Mouse (Mus musculus): Measurements from ENCODE around the gene Arhgef1. TPM values are rescaled to one million over a fixed set of nuclear protein-coding genes. Genes with fewer than 3 reads are reported as not detected.

The Arhgef1 gene
- polyA plus RNA-seq, 1 experiment from 2014 or later: 91.2 TPM

DNA sequence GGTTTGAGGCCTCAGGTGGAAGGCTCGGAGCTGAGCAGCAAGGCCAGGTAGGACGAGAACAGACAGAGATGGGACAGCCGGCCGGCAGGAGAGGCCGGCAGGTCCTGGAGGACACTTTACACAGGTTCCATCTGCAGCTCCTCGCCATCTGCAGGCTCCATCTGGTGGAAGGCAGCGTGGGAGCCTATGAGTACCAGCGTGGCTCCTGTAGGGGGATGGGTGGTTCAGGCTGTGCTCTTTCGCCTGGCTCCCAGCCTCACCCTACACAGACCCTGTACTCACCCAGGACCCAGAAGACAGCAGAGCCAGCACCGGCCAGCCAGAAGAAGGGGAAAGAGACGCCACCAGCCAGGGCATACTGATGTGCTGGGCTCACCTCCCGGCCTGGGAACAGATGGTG is 67.1 kb downstream of the Arhgef1 start:
- H3K4me1 ChIP-seq (ENCODE audit: control insufficient read depth, insufficient read depth, low read length): 0 out of 2 replicates have a peak, but pooled peaks cover 7% of the 10 kb centered on the region
- no peak overlapping the region for H3K9ac ChIP-seq (ENCODE audit: low read depth, low read length)
- no peaks in the 10 kb centered on the region for H3K36me3 ChIP-seq (ENCODE audit: control insufficient read depth, insufficient read depth, low read length)
- no peaks in the 10 kb centered on the region for H3K27me3 ChIP-seq (ENCODE audit: control insufficient read depth, insufficient read depth, low read length)
- no peak overlapping the region for H3K4me2 ChIP-seq (replicated peaks; ENCODE audit: low read depth, low read length)
- H3K4me3 ChIP-seq (ENCODE audit: low read length): no peak overlapping the region
- H3K9me3 ChIP-seq (ENCODE audit: control insufficient read depth, low read length): no peaks in the 10 kb centered on the region
- WGBS: 78% methylated on average over 12 of the region's 12 CpGs
- no peak overlapping the region for H3K27ac ChIP-seq (ENCODE audit: low read depth, low read length)
- ATAC-seq (ENCODE audit: low FRiP score, low TSS enrichment): no peak

DNA sequence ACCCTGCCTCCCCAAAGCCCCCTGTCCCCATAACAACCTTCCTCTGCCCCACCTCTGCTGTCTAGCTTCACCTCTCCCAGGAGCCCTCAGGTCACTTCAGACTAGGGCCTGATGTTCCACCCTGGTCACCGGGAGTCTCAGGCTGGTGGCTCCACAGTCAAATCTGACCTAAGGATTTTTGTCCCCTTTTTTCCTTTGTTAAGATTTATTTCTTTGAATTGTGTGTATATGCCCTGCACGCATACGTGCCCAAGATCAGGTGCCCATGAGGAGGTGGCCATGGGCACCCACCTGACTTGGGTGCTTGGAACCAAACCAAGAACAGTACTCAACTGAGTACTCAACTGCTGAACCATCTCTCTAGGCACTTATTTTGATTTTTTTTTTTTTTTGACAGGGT is 67.6 kb downstream of the Arhgef1 start:
- Histone ChIP-seq H3K27ac (ENCODE audit: low read depth, low read length) (no peak overlapping the region), H3K9ac (ENCODE audit: low read depth, low read length) (no peak overlapping the region), H3K4me2 (replicated peaks; ENCODE audit: low read depth, low read length) (no peak overlapping the region), H3K4me3 (ENCODE audit: low read length) (no peak overlapping the region), H3K9me3 (ENCODE audit: control insufficient read depth, low read length) (no peaks in the 10 kb centered on the region), H3K36me3 (ENCODE audit: control insufficient read depth, insufficient read depth, low read length) (no peaks in the 10 kb centered on the region), H3K27me3 (ENCODE audit: control insufficient read depth, insufficient read depth, low read length) (no peaks in the 10 kb centered on the region), H3K4me1 (ENCODE audit: control insufficient read depth, insufficient read depth, low read length) (0 out of 2 replicates have a peak, but pooled peaks cover 7% of the 10 kb centered on the region)
- WGBS: 96% methylated on average over 3 of the region's 3 CpGs
- ATAC-seq (ENCODE audit: low FRiP score, low TSS enrichment): no peak

DNA sequence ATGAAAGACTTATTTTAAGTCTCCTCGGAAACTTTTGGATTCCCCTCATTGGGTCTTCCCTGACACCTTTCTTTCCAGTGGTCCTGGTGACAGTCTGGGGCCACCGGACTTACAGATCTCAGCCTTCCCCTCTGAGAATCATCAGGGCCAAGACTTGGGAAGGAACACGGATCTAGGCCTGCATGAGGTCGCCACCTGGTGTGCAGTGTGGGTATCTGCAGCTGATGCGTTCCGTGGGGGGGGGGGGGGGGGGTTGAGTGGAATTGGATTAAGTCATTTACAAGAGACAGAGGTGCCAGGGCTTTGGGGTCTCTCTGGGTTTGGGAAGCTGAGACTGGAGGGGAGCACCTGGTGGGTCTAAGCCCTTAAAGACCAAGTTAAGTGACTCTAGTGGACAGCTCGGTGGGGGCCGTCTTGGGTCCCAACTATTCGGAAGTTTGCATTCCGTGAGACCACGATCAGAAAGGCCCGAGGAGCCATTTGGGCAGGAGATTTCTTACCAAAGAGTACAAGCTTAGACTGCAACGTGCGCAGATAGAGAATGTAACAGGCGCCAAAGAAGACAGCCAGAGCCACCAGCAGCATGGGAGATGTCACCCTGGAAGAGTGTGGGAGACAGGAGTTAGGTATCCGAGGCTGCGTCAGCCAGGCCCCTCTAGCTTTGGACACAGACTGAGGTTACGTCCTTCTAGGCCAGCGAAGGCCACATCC is 68.7 kb downstream of the Arhgef1 start:
- ATAC-seq (ENCODE audit: low FRiP score, low TSS enrichment): 0 out of 2 replicates have a peak, but pooled peaks have one; percentile 5
- H3K9ac ChIP-seq (ENCODE audit: low read depth, low read length): 0 out of 2 replicates have a peak overlapping the region, but pooled peaks have one; percentile 12
- no peaks in the 10 kb centered on the region for H3K9me3 ChIP-seq (ENCODE audit: control insufficient read depth, low read length)
- H3K27me3 ChIP-seq (ENCODE audit: control insufficient read depth, insufficient read depth, low read length): no peaks in the 10 kb centered on the region
- no peaks in the 10 kb centered on the region for H3K36me3 ChIP-seq (ENCODE audit: control insufficient read depth, insufficient read depth, low read length)
- H3K4me1 ChIP-seq (ENCODE audit: control insufficient read depth, insufficient read depth, low read length): 0 out of 2 replicates have a peak, but pooled peaks cover 7% of the 10 kb centered on the region
- no peak overlapping the region for H3K27ac ChIP-seq (ENCODE audit: low read depth, low read length)
- WGBS: 10% methylated on average over 19 of the region's 19 CpGs
- H3K4me2 ChIP-seq (replicated peaks; ENCODE audit: low read depth, low read length): peak overlapping the region; percentile 72
- peak overlapping the region; percentile 69 for H3K4me3 ChIP-seq (ENCODE audit: low read length)

DNA sequence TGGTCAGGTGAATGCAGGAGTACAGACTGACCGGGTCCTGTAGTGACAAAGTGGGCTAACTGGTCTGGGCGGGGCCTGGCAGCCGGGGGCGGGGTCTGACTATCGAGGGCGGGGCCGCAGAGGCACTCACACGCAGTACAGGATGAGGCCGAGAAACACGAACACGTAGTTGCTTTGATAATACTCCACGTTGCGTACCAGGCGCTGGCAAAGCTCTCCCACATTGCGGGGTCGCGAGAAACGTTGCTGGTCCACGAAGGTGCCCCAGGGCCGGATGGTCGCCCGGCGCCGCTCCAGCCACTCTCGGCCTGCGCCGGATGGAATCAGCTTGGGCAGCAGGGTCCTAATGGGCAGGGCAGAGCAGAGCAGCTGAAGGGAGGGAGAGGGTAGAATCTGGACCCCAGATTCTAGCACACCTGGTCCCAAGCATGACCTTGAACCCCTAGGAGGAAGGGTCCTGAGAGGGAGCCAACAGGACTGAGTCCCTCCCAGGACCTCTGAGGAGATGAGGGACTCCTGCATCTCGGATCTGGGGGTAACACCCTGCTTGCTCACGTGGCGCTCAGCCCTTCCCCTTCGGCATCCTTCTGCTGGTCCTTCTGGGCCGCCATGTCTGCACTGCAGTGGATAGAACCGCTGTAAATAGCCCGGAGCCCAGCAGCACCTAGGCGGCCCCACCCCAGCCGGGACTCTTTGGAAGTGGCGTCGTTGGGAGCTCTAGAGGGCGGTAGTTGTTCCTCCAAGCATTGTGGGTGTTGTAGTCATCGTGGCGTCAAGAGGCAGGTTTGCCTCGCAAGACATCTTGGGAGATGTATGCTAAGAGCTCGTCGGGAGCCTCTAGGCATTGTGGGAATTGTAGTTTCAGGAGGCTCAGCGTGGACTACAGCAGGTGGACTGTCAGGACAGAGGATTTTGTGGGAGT is 69.5 kb downstream of the Arhgef1 start, which contains the start of gene Rabac1:
Gene Rabac1, minus strand, starts transcription at position 783 of the 922 bp plus-strand sequence.
- peak; percentile 90 for ATAC-seq (ENCODE audit: low FRiP score, low TSS enrichment)
- peak within 1 kb of the TSS; percentile 73; the same call in 1 of the 2 replicates for H3K27ac ChIP-seq (ENCODE audit: low read depth, low read length)
- peak within 1 kb of the TSS; percentile 72 for H3K4me2 ChIP-seq (replicated peaks; ENCODE audit: low read depth, low read length)
- H3K4me3 ChIP-seq (ENCODE audit: low read length): peak within 1 kb of the TSS; percentile 69
- no peaks in the 10 kb centered on the region for H3K27me3 ChIP-seq (ENCODE audit: control insufficient read depth, insufficient read depth, low read length)
- no peaks in the 10 kb centered on the region for H3K9me3 ChIP-seq (ENCODE audit: control insufficient read depth, low read length)
- peak within 1 kb of the TSS; percentile 70 for H3K9ac ChIP-seq (ENCODE audit: low read depth, low read length)
- 0 out of 2 replicates have a peak, but pooled peaks cover 7% of the 10 kb centered on the region for H3K4me1 ChIP-seq (ENCODE audit: control insufficient read depth, insufficient read depth, low read length)
- under 1% methylated on average over 45 of the region's 45 CpGs for WGBS
- H3K36me3 ChIP-seq (ENCODE audit: control insufficient read depth, insufficient read depth, low read length): no peaks in the 10 kb centered on the region

DNA sequence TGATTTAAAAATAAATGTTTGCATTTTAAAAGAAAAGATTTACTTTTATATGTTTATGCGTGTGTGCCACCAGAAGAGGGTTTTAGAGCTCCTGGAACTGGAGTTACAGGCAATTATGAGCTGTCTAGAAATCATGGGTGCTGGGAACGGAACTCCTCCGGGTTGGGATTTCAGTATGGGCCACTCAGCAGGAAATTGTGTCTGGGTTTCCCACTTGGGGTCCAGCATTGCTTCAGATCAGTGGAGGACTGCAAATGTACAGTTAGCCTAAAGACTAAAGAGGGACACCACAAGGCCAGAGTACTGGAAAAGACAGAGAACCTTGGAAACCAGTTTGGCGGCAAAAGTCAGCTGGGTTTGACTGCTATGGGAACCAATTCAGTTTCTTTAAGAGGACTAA is 70.5 kb downstream of the Arhgef1 start:
- no peaks in the 10 kb centered on the region for H3K9me3 ChIP-seq (ENCODE audit: control insufficient read depth, low read length)
- H3K9ac ChIP-seq (ENCODE audit: low read depth, low read length): no peak overlapping the region
- H3K4me3 ChIP-seq (ENCODE audit: low read length): no peak overlapping the region
- H3K4me1 ChIP-seq (ENCODE audit: control insufficient read depth, insufficient read depth, low read length): 0 out of 2 replicates have a peak, but pooled peaks cover 7% of the 10 kb centered on the region
- H3K36me3 ChIP-seq (ENCODE audit: control insufficient read depth, insufficient read depth, low read length): no peaks in the 10 kb centered on the region
- H3K27ac ChIP-seq (ENCODE audit: low read depth, low read length): no peak overlapping the region
- ATAC-seq (ENCODE audit: low FRiP score, low TSS enrichment): no peak
- no peaks in the 10 kb centered on the region for H3K27me3 ChIP-seq (ENCODE audit: control insufficient read depth, insufficient read depth, low read length)
- WGBS: 77% methylated on average over 4 of the region's 4 CpGs
- no peak overlapping the region; the same call in 1 of the 2 replicates for H3K4me2 ChIP-seq (replicated peaks; ENCODE audit: low read depth, low read length)

DNA sequence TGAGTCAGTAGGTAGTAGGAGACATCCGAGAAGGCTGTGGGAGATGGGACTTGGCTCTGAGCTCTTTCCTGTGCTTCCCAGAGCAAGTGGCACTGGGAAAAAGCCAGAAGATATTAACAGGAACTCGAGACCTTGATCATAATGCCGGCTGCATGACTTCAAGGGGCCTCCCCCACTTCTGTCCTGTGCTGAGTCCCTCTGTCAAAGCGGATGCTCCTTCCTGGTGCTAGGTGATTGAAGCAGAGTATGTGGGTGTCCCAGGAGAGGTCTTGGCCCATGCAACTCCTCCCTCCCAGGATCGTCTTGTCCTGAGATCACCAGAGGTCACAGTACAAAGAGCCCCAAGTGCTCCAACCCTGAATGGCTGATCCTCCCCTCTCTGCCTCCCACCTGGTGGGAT is 71.2 kb downstream of the Arhgef1 start:
- Histone ChIP-seq H3K36me3 (ENCODE audit: control insufficient read depth, insufficient read depth, low read length) (no peaks in the 10 kb centered on the region), H3K4me3 (ENCODE audit: low read length) (no peak overlapping the region), H3K9me3 (ENCODE audit: control insufficient read depth, low read length) (no peaks in the 10 kb centered on the region), H3K4me2 (replicated peaks; ENCODE audit: low read depth, low read length) (no peak overlapping the region), H3K9ac (ENCODE audit: low read depth, low read length) (no peak overlapping the region), H3K27me3 (ENCODE audit: control insufficient read depth, insufficient read depth, low read length) (no peaks in the 10 kb centered on the region), H3K4me1 (ENCODE audit: control insufficient read depth, insufficient read depth, low read length) (0 out of 2 replicates have a peak, but pooled peaks cover 7% of the 10 kb centered on the region), H3K27ac (ENCODE audit: low read depth, low read length) (no peak overlapping the region)
- 39% methylated on average over 5 of the region's 5 CpGs for WGBS
- no peak for ATAC-seq (ENCODE audit: low FRiP score, low TSS enrichment)

DNA sequence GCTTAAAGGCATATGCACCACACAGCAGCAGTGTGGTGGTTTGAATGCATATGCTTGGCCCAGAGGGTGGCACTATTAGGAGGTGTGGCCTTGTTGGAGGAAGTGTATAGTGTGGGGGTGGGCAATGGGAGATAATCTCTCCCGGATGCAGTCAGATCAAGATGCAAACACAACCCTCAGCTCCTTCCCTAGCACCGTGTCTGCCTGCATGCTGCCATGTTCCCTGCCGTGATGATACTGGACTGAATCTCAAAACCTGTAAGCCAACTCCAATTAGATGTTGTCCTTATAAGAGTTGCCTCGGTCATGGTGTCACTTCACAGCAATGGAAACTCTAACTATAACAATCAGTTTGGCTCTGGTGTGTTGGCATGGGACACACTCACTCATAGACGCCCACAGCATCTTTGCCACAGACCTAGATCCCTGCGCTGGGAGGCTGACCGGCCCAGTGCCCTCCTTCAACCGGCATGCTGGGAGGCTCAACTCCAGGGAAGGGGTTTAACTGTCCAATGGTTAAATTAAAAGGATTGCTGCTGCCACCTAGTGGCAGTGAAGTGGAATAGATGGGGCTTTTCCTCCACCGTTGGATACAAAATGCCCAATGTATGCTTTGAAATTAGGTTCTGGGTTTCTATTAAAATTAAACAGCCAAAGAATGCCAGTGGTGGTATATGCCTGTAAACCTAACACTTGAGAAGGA is 72.3 kb downstream of the Arhgef1 start:
- Histone ChIP-seq H3K27me3 (ENCODE audit: control insufficient read depth, insufficient read depth, low read length) (no peaks in the 10 kb centered on the region), H3K36me3 (ENCODE audit: control insufficient read depth, insufficient read depth, low read length) (no peaks in the 10 kb centered on the region), H3K4me1 (ENCODE audit: control insufficient read depth, insufficient read depth, low read length) (0 out of 2 replicates have a peak, but pooled peaks cover 7% of the 10 kb centered on the region), H3K27ac (ENCODE audit: low read depth, low read length) (no peak overlapping the region), H3K4me3 (ENCODE audit: low read length) (no peak overlapping the region), H3K4me2 (replicated peaks; ENCODE audit: low read depth, low read length) (no peak overlapping the region), H3K9me3 (ENCODE audit: control insufficient read depth, low read length) (no peaks in the 10 kb centered on the region), H3K9ac (ENCODE audit: low read depth, low read length) (no peak overlapping the region)
- no peak for ATAC-seq (ENCODE audit: low FRiP score, low TSS enrichment)
- WGBS: 29% methylated on average over 9 of the region's 9 CpGs

Data from kidney, embryonic 14.5 days (tissue).